Mouse (Mus musculus) layer of hippocampus, adult 9-11 months (tissue): ENCODE measurements around the gene Atp1a4.

Experiments used
- DNase-seq: peaks from one replicate; pipeline ENCODE4 v3.0.0; 2022

Gene Atp1a4

GRCm38 (mm10) chr1:172192217-172192616 is 66.0 kb downstream of the Atp1a4 start:
- no peak for DNase-seq

- DNase-seq, result no peak
Measured at GRCm38 (mm10) chr1:172191578-172191977, 66.6 kb downstream of the Atp1a4 start.

GRCm38 (mm10) chr1:172188891-172189290 is 69.3 kb downstream of the Atp1a4 start:
- no peak for DNase-seq

GRCm38 (mm10) chr1:172186401-172187289 is 71.6 kb downstream of the Atp1a4 start:
- no peak for DNase-seq

GRCm38 (mm10) chr1:172183915-172184314 is 74.3 kb downstream of the Atp1a4 start:
- no peak for DNase-seq

- no peak for DNase-seq
Measured at GRCm38 (mm10) chr1:172183056-172183455, 75.2 kb downstream of the Atp1a4 start.

- DNase-seq, result no peak
Measured at GRCm38 (mm10) chr1:172181777-172182176, 76.4 kb downstream of the Atp1a4 start.

GRCm38 (mm10) chr1:172180881-172181280 is 77.3 kb downstream of the Atp1a4 start:
- DNase-seq, result no peak

GRCm38 (mm10) chr1:172179102-172179501 is 79.1 kb downstream of the Atp1a4 start:
- no peak for DNase-seq

- DNase-seq, result no peak
Measured at GRCm38 (mm10) chr1:172177791-172178190, 80.4 kb downstream of the Atp1a4 start.
